8 mouse cellular contexts compared by ENCODE assay signal in genomic region chr15:97907801-97908751, GRCm38 (mm10). TPM values are rescaled to one million over a fixed set of nuclear protein-coding genes. Genes with fewer than 3 reads are reported as not detected.
DNase-seq lines count a peak whose midpoint lies in the region; ATAC-seq lines count a peak whose summit lies in the region.

No protein-coding gene starts in this region.

- ATAC-seq in forebrain, embryonic 14.5 days = peak; percentile 75
- ATAC-seq in hindbrain, embryonic 14.5 days (ENCODE audit: low FRiP score) = peak; percentile 48; the same call in 1 of the 2 replicates
- ATAC-seq in liver, embryonic 12.5 days = peak; percentile 84

- 1% methylated on average over 59 of the region's 59 CpGs for WGBS in forebrain, embryonic 14.5 days
- WGBS in hindbrain, embryonic 14.5 days = 2% methylated on average over 59 of the region's 59 CpGs
- under 1% methylated on average over 59 of the region's 59 CpGs for WGBS in liver, embryonic 12.5 days (ENCODE audit: insufficient replicate concordance)

- H3K4me2 ChIP-seq in forebrain, embryonic 14.5 days (ENCODE audit: low read length) = peak overlapping the region; percentile 67
- peak overlapping the region; percentile 63 for H3K4me2 ChIP-seq in hindbrain, embryonic 14.5 days (replicated peaks)
- H3K4me2 ChIP-seq in liver, embryonic 12.5 days = peak overlapping the region; percentile 86

- H3K4me1 ChIP-seq in forebrain, embryonic 14.5 days (ENCODE audit: control insufficient read depth, insufficient read depth, low read length) = peaks cover 9% of the 10 kb centered on the region
- peaks cover 8% of the 10 kb centered on the region; the same call in 1 of the 2 replicates for H3K4me1 ChIP-seq in hindbrain, embryonic 14.5 days (replicated peaks; ENCODE audit: control insufficient read depth, insufficient read depth, low read length)
- peaks cover 22% of the 10 kb centered on the region for H3K4me1 ChIP-seq in liver, embryonic 12.5 days

- peaks cover 22% of the 10 kb centered on the region for H3K27me3 ChIP-seq in forebrain, embryonic 14.5 days (replicated peaks; ENCODE audit: control insufficient read depth, insufficient read depth, low read length)
- peaks cover 33% of the 10 kb centered on the region for H3K27me3 ChIP-seq in hindbrain, embryonic 14.5 days (ENCODE audit: control insufficient read depth, insufficient read depth, low read length)
- peaks cover 91% of the 10 kb centered on the region for H3K27me3 ChIP-seq in liver, embryonic 12.5 days (replicated peaks)

- no peak overlapping the region for H3K27ac ChIP-seq in forebrain, embryonic 14.5 days (ENCODE audit: low read depth, low read length)
- no peak overlapping the region for H3K27ac ChIP-seq in hindbrain, embryonic 14.5 days
- no peak overlapping the region for H3K27ac ChIP-seq in liver, embryonic 12.5 days

- peak overlapping the region; percentile 34 for H3K4me3 ChIP-seq in forebrain, embryonic 14.5 days (ENCODE audit: low read depth, low read length)
- H3K4me3 ChIP-seq in hindbrain, embryonic 14.5 days (replicated peaks; ENCODE audit: low read length) = peak overlapping the region; percentile 33
- peak overlapping the region; percentile 55 for H3K4me3 ChIP-seq in liver, embryonic 12.5 days

- no peak overlapping the region for H3K9ac ChIP-seq in forebrain, embryonic 14.5 days (ENCODE audit: low read length)
- H3K9ac ChIP-seq in hindbrain, embryonic 14.5 days = peak overlapping the region; percentile 31; the same call in 1 of the 2 replicates
- H3K9ac ChIP-seq in liver, embryonic 12.5 days = peak overlapping the region; percentile 45; the same call in 1 of the 2 replicates

- no peaks in the 10 kb centered on the region for H3K9me3 ChIP-seq in forebrain, embryonic 14.5 days (replicated peaks; ENCODE audit: control insufficient read depth, low read length)
- no peaks in the 10 kb centered on the region for H3K9me3 ChIP-seq in hindbrain, embryonic 14.5 days (ENCODE audit: control insufficient read depth, low read length)
- no peaks in the 10 kb centered on the region for H3K9me3 ChIP-seq in liver, embryonic 12.5 days (replicated peaks)

- H3K36me3 ChIP-seq in forebrain, embryonic 14.5 days (ENCODE audit: control insufficient read depth, insufficient read depth, low read length) = no peaks in the 10 kb centered on the region
- H3K36me3 ChIP-seq in hindbrain, embryonic 14.5 days (replicated peaks; ENCODE audit: control insufficient read depth, insufficient read depth) = no peaks in the 10 kb centered on the region
- H3K36me3 ChIP-seq in liver, embryonic 12.5 days = no peaks in the 10 kb centered on the region

- peak; percentile 65 for DNase-seq in ES-CJ7 (ENCODE audit: low read depth, low spot score)
- DNase-seq in adrenal gland, postnatal 36 days = peak; percentile 70 to 81
- DNase-seq in forebrain, embryonic 14.5 days (ENCODE audit: low spot score) = peak; percentile 45
- DNase-seq in hindbrain, embryonic 14.5 days (ENCODE audit: low spot score) = peak; percentile 27
- DNase-seq in naive thymus-derived CD4-positive, alpha-beta T cell, adult 2 months (ENCODE audit: low read depth) = peak; percentile 80
- DNase-seq in testis, postnatal 14 days (ENCODE audit: low spot score) = peak; percentile 67
- no peak for DNase-seq in layer of hippocampus, adult 18-20 months (ENCODE audit: low spot score in 2 of 2)

RNA-seq across cellular contexts. Expression of gene Vdr, which starts 2.4 kb away (rescaled TPM):
- total RNA-seq in adrenal gland, postnatal 36 days (2021) = 10 to 100 TPM in 1 of 2 experiments, 1 to 10 TPM in 1; 6.4 to 33.3 TPM
- 0.20 TPM in 1 of 2 replicates, not detected in the other for polyA plus RNA-seq in forebrain, embryonic 14.5 days (2014; fragmentation: Nextera tagmentation; extraction: Ambion mirVana)
- polyA plus RNA-seq in hindbrain, embryonic 14.5 days (2014; fragmentation: Nextera tagmentation; extraction: Ambion mirVana) = 0.08 and 0.27 TPM in 2 replicates
- polyA plus RNA-seq in liver, embryonic 12.5 days (2016; fragmentation: Nextera tagmentation; extraction: Ambion mirVana) = 0.46 and 0.66 TPM in 2 replicates
- total RNA-seq in layer of hippocampus, adult 18-20 months (2021) = under 1 TPM; 0.07 to 0.48 TPM

RNA-seq across cellular contexts. Expression of gene Tmem106c, which starts 55.9 kb away (rescaled TPM):
- 10 to 100 TPM; 50.6 to 61.7 TPM for total RNA-seq in adrenal gland, postnatal 36 days (2021)
- polyA plus RNA-seq in forebrain, embryonic 14.5 days (2014; fragmentation: Nextera tagmentation; extraction: Ambion mirVana) = 71.7 and 75.2 TPM in 2 replicates
- polyA plus RNA-seq in hindbrain, embryonic 14.5 days (2014; fragmentation: Nextera tagmentation; extraction: Ambion mirVana) = 54.9 and 58.0 TPM in 2 replicates
- polyA plus RNA-seq in liver, embryonic 12.5 days (2016; fragmentation: Nextera tagmentation; extraction: Ambion mirVana) = 15.6 and 18.1 TPM in 2 replicates
- 10 to 100 TPM; 33.0 to 36.5 TPM for total RNA-seq in layer of hippocampus, adult 18-20 months (2021)

Comparison
In these comparisons a context has a peak if more than half of its experiments do, and no peak if none do; other contexts are left out.
1. DNase-seq: peak in ES-CJ7 (single experiment), adrenal gland, postnatal 36 days (2 of 2), forebrain, embryonic 14.5 days (single experiment), hindbrain, embryonic 14.5 days (single experiment), naive thymus-derived CD4-positive, alpha-beta T cell, adult 2 months (single experiment) and testis, postnatal 14 days (single experiment); none in layer of hippocampus, adult 18-20 months (0 of 2).
2. Peak in every context shown above with its lines, with median percentiles within 50 percentile points of each other: ATAC-seq, H3K4me2 ChIP-seq and H3K4me3 ChIP-seq.